Mouse (Mus musculus): ENCODE measurements around the gene Ccdc171. TPM values are rescaled to one million over a fixed set of nuclear protein-coding genes. Genes with fewer than 3 reads are reported as not detected.
"Not testable (repeated sequence)": the region's sequence is repeated elsewhere in the genome, so short reads cannot be mapped to it uniquely, and the experiment has no call there.

Ccdc171 gene
- total RNA-seq, 2 experiments from 2014 or later: 0.59 to 0.70 TPM

DNA sequence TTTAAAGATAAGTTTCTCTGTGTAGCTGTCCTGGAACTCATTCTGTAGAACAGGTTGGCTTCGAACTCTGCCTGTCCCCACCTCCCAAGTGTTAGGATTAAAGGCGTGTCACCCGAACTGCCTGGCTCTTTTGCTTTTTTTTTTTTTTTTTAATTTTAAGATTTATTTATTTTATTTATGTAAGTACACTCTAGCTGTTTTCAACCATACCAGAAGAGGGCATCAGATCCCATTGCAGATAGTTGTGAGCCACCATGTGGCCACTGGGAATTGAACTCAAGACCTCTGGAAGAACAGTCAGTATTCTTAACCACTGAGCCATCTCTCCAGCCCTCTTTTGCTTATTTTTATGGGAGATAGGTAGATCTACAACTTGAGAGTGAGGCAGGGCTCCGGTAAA, 4.7 kb downstream of the Ccdc171 start:
- H3K27ac ChIP-seq; H3K4me3 ChIP-seq; DNase-seq; intact Hi-C loops (cut with DNase I): not testable (repeated sequence)
- TF ChIP-seq CTCF (IDR thresholded peaks at IDR 0.05): peak; percentile 5; the same call in 1 of the 2 replicates

DNA sequence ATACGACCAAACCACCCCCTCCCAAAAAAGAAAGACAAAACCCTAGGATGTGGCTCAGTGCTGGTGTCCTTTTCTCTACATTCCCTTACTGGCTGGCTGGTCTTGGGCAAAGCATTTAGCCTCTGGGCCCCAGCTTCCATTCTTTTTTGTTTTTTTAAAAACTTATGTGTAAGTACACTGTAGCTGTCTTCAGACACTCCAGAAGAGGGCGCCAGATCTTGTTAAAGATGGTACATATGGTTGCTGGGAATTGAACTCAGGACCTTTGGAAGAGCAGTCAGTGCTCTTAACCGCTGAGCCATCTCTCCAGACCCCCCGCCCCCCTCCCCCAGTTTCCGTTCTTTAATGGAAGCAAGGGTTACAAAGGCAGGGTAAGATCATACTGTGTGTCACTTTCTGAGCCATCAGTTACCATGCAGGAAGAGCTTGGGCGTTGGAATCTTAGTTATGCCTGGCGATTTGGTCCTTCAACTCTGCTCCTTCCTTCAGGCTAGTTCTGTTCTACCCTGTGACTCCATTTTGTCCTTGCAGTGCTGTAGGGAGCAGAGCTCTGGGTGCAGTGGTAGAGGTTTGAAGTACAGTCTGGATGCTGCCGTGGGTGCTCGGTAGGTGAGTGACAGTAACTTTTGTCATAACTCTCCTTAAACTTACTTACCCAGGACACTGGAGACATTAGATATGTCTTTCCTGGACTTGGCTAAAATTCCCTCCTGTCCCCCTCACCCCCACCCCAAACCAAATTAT, 8.0 kb downstream of the Ccdc171 start:
- no peak overlapping the region for H3K4me3 ChIP-seq
- DNase-seq: no peak
- intact Hi-C loops (cut with DNase I): no loop called here
- H3K27ac ChIP-seq: no peak overlapping the region
- peak; percentile 30; the same call in 1 of the 2 replicates for TF ChIP-seq CTCF (IDR thresholded peaks at IDR 0.05)

DNA sequence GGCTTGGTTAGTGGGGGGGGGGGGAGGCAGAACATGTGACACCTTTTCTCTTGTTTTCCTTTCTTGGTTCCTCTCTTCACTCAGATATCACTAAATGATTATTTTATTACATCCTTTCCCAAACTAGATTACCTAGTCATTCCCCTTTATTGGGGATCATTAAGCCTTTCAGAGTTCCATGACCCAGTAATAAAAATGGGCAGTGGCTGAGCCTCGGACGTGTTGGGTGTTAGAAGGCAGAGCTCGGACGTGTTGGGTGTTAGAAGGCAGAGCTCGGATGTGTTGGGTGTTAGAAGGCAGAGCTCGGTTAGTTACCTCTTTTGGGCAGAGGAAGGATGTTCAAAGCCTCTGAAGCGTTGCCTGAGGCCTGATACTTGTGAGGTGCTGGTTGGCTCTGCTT, 8.7 kb downstream of the Ccdc171 start:
- no peak for DNase-seq
- no peak for TF ChIP-seq CTCF (IDR thresholded peaks at IDR 0.05)
- Histone ChIP-seq H3K27ac (no peak overlapping the region), H3K4me3 (no peak overlapping the region)
- intact Hi-C loops (cut with DNase I): no loop called here

DNA sequence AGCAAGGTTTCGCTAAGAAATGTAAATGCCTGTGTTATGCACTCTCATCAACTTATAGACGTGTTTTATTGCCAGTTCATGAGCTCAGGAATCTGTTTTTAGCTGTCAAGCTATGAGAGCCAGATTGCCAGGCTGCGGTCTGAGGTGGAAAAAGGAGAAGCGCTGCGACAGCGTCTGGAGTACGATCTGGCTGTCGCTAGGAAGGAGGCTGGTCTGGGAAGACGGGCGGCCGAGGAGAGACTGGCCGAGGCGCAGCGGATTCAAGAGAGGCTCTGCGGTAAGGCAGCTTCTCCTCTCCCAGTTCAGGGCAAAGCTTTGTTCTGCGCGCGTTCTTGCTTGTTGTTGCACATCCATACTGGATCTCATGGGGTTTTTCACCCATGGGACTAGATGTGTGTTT, 24.2 kb downstream of the Ccdc171 start:
- intact Hi-C loops (cut with DNase I): no loop called here
- Histone ChIP-seq H3K27ac (no peak overlapping the region), H3K4me3 (peak overlapping the region; percentile 37; the same call in 1 of the 2 replicates)
- no peak for TF ChIP-seq CTCF (IDR thresholded peaks at IDR 0.05)
- DNase-seq: peak; percentile 38

DNA sequence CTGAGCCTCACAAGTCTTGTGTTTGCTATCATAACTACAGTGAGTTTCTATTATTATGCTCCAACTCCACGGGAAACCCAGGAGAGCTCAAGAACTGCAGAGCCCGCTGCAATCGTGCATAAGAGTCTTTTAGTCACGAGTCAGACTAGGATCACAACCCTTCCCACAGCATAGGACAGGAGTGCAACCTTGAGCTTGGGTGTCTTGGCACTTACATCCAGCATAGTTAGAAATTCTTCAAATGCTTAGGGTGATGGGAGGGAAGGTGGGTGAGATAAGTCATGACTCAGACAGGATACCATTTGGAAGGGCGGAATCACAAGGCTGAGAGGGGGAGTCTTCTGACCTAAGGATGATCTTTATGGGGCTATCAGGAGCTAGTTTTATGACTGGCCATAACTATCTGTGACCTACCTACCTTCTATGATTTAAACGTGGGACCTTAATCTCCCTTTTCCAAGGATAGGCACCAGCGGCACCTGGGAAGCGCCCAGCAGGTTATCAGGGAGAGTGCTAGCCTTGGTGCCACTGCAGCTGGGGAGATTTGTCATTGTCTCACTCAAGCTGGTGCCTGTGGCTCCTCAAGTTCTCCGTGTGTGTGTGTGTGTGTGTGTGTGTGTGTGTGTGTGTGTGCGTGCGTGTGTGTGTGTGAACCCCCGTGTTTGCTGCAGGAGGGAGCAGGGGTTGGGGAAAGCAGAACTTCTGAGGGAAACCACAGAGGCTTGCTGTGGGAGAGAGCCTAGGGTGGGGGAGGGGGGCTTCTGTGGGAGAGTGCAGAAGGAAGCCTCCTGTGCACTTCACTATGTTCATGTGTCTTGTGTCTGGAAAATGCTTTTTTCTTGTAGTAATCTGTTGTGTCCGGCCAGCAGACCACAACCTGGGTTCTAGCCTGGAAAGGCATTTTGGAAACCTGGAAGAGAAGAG, 42.1 kb downstream of the Ccdc171 start:
- DNase-seq: no peak
- no peak for TF ChIP-seq CTCF (IDR thresholded peaks at IDR 0.05)
- Histone ChIP-seq H3K27ac (no peak overlapping the region), H3K4me3 (no peak overlapping the region)
- intact Hi-C loops (cut with DNase I): loop anchor here (5.0 kb wide), 1 partner anchor 305 kb away; no protein-coding TSS in a partner anchor

DNA sequence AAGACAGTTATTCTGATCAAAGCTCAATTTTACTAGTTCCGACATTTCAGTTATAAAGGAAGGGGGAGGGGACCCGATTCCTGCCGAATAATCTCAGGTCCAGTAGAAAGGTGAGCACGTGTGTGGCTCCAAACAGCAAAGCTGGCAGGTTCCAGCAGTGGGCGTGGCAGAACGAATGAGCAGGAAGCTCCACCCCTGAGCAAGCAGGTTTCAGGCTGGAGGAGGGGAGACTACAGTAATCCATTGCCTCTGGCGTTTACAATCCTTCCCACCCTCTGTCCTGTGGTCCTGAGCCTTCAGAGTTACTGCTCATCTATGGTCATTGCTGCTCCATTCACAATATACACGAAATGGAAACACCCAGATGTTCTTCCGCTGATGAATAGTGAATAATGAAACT, 42.8 kb downstream of the Ccdc171 start:
- H3K4me3 ChIP-seq, H3K27ac ChIP-seq: not testable (repeated sequence)
- intact Hi-C loops (cut with DNase I): loop anchor here (5.0 kb wide), 1 partner anchor 306 kb away; no protein-coding TSS in a partner anchor
- peak; percentile 27 for DNase-seq

DNA sequence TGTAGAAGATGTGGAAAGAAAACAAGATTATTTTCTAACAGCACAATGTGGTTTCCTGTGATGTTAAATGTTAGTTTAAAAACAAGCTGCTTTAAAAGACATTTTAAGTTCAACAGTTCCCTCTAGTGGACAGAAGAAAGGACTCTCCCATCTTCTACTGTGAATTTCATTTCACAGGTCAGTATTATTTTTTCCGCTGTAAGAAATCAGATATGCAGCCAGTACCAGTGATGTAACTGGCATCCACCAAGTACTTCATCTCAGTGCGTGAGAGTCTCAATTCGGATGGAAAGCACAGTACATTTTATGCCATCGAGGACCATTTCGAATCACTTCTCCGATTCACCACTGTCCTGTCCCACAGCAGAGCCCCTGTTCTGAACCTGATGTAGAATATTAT, 45.2 kb downstream of the Ccdc171 start:
- DNase-seq: no peak
- no peak overlapping the region for H3K27ac ChIP-seq
- TF ChIP-seq CTCF (IDR thresholded peaks at IDR 0.05): peak; percentile 75
- intact Hi-C loops (cut with DNase I): loop anchor here (2.0 to 10.0 kb wide), 3 partner anchors 46 to 268 kb away; partner anchors contain the start of gene Ccdc171
- no peak overlapping the region for H3K4me3 ChIP-seq

DNA sequence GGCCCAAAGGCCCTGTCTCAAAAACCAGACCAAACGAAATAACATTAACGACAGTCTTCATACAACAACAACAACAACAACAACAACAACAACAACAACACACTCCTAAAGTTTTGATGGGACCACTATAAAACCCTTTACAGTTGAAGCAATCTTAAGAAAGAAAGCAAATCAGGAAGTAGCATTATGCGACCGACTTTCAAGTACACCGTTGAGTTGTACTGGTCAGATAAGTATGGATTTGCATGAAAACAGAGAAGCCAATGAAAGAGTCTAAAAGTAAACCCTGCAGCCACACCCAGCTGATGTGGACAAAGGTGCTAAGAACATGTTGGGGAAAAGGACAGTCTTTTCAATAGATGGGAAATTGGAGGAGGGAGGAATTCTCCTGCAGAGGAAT, 45.7 kb downstream of the Ccdc171 start:
- no peak for DNase-seq
- intact Hi-C loops (cut with DNase I): loop anchor here (2.0 to 10.0 kb wide), 3 partner anchors 46 to 268 kb away; partner anchors contain the start of gene Ccdc171
- no peak for TF ChIP-seq CTCF (IDR thresholded peaks at IDR 0.05)

DNA sequence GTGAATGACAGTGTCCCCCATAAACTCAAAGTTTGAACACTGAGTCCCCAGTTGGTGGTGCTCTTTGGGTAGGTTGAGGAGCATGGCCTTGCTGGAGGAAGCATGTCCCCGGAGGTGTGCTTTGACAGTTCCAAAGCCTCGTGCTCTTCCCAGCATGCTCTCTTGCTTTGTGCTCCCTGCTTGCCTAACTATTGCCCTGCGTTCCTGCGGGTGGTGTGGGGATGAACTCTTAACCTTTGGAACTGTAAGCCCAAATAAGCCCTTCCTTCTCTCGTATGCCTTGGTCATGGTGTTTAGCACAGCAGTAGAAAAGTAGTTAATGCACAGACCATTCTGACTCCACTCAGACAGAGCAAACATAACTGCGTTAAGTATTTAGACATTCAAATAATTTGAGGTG, 47.2 kb downstream of the Ccdc171 start:
- H3K27ac ChIP-seq: no peak overlapping the region
- TF ChIP-seq CTCF (IDR thresholded peaks at IDR 0.05): no peak
- intact Hi-C loops (cut with DNase I): loop anchor here (10.0 kb wide), 1 partner anchor 48 kb away; the partner anchor contains the start of gene Ccdc171
- no peak for DNase-seq
- no peak overlapping the region for H3K4me3 ChIP-seq

More for the DNA sequence above, 45.7 kb downstream of the Ccdc171 start:
- no peak overlapping the region for H3K27ac ChIP-seq
- H3K4me3 ChIP-seq: no peak overlapping the region

DNA sequence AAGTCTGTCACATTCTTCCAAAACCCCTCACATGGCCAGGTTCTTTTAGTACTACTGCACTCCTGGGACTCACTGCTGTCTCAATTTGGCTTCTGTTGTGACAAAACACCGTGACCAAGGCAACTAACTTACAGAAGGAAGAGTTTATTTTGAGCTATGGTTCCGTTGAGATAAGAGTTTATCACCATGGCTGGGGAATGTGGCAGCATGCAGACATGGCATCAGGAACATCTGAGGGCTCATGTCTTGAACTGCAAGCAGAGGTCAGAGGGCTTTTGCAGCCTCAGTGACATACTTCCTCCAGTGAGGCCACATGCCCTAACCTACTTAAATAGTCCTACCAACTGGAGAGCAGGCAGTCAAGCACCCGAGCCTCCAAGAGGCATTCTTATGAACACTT, 51.0 kb downstream of the Ccdc171 start:
- intact Hi-C loops (cut with DNase I): loop anchor here (10.0 kb wide), 1 partner anchor 52 kb away; the partner anchor contains the start of gene Ccdc171
- DNase-seq: no peak
- Histone ChIP-seq H3K4me3 (no peak overlapping the region), H3K27ac (no peak overlapping the region)
- TF ChIP-seq CTCF (IDR thresholded peaks at IDR 0.05): no peak

DNA sequence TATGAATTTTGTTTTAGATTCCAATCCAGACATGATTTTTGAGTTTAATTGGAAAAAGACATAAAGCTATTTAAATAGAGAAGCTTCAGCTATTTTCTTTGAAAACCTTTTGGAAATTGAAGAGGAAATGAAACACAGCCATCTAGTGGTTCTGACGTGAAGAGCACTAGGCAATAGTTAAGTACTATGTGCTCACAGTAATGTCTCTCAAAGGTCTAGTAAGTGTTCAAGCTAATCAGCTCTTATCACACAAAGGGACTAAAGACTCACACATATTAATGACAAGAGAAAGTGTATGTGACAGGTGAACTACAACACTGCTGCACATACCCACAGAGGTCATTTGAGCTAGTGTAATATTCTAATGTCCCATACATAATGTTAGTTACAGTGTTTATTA, 54.8 kb downstream of the Ccdc171 start:
- H3K4me3 ChIP-seq: no peak overlapping the region
- intact Hi-C loops (cut with DNase I): no loop called here
- DNase-seq: no peak
- TF ChIP-seq CTCF (IDR thresholded peaks at IDR 0.05): peak; percentile 31; the same call in 1 of the 2 replicates
- no peak overlapping the region for H3K27ac ChIP-seq

DNA sequence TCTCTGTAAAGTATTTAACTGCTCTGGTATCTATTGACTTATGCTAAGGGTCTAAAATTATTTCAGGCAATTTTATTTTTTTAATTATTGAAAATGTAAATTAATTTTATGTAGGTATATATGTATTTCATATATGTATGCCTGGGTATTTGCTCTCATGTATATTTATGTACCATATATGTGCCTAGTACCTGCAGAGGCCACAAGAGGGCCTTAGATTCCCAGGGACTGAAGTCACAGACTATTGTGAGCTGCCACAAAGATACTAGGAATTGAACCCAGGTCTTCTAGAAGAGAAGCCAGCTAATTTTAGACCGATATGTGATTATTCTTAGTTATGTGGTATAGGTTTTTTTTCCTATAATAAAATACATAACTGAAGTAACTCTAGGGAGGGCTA, 62.2 kb downstream of the Ccdc171 start:
- no peak overlapping the region for H3K27ac ChIP-seq
- H3K4me3 ChIP-seq: no peak overlapping the region
- TF ChIP-seq CTCF (IDR thresholded peaks at IDR 0.05): no peak
- no peak for DNase-seq
- intact Hi-C loops (cut with DNase I): no loop called here

DNA sequence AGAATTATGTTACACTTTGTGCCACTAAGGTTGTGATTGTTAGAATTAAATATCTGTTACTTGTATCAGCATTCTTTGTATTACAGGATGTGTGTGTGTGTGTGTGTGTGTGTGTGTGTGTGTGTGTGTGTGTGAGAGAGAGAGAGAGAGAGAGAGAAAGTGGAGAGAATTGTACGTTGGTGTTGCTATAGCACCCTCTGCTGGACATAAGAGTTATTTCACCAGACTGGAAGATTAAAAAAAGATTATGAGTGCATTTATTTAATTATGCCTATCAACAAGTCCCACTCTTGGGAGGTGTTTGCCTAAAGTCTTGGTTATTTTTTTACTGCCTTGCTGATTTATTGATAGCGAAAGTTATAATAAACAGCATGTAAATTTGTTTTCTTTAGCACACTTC, 71.1 kb downstream of the Ccdc171 start:
- intact Hi-C loops (cut with DNase I): no loop called here
- TF ChIP-seq CTCF (IDR thresholded peaks at IDR 0.05): peak; percentile 63
- no peak for DNase-seq
- Histone ChIP-seq H3K4me3 (no peak overlapping the region), H3K27ac (no peak overlapping the region)

Measured in gastrocnemius, adult 2 months (tissue).